Mouse (Mus musculus) ZHBTc4 (cell line): Measurements from ENCODE around the gene Vwa8.
A peak's percentile ranks its signal among the peaks of the same experiment; 100 is the strongest.
"Not testable (repeated sequence)": the region's sequence is repeated elsewhere in the genome, so short reads cannot be mapped to it uniquely, and the experiment has no call there.

ENCODE experiments used
- DNase-seq: peaks from one replicate; pipeline ENCODE4 v3.0.0-alpha.2; 2011; ENCODE audit warnings: low read depth, low spot score

Gene Vwa8

DNA sequence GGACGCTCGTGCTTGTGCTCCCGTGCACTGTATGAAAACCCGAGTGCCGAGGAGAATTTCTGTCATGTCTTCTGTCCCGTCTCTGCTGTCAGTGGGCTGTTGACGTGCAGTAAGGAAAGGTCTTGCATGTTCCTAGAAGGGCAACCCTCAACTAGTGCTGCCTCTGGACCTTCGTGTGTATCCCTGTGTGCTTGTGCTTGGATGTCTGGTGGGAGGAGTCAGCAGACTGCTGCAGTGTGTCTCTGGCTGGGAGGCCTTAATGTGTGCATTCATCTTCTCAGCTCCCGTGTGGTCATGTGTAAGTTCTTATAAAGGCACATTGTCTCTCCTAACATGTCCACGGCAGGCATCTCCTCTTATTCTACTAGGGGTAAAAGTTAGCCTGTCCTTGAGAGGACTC is 32.7 kb downstream of the Vwa8 start:
- DNase-seq = no peak

DNA sequence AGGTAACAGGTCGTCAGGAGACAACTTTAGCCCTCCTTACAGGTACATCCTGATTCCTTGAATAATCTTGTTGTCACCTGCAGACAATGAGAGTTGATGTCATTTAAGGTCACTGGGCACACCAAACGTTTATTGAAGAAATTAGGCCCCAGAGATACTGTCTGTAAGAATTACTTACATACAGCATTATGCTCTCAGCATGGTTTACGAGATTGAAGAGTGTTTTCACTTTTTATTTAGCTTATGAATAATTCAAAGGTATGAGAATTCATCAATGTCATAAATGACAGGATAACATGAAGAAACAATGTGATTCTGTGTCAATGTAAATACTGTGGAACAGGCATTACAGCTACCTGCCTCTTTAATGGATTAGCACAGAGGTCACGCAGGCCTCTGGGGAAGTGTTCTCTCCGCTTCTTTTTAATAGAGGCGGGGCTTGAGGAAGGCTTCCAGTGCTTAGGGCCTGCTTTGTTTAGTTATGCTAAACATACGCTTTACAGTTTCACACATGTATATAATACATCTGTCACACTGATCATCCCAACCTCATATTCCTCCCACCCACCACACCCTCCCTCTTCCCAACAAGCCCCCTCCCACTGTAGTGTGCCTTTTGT is 37.2 kb downstream of the Vwa8 start:
- DNase-seq = peak; percentile 45

DNA sequence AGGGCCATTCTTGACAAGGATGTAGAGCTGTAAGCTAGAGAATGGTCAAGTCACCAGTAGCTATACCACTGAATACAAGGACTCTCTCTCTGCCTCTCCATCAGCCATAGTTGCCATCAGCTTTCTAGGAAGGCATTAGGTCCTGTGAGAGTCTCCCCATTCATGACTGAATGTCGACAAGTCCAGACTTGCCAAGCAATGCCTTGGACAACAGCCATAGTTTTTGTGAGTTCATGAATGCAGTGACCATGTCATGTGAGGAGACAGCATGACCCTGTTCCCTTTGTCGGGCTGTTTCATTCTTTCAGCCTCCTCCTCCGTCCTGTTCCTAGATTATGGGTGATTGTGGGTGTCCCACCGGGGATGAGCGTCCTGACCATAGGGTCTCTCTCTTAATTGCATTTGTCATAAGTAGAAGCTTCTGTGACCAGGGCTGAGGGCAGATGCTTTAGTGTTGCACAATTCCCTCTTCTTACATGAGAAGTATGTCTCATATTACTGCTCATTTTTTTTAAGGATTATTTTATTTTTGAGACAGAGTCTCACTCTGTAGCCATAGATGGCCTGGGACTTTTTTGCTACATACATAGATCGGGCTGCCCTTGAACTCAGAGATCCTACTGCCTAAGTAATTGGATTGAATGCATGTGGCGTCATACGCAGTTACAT is 37.8 kb downstream of the Vwa8 start:
- no peak for DNase-seq

DNA sequence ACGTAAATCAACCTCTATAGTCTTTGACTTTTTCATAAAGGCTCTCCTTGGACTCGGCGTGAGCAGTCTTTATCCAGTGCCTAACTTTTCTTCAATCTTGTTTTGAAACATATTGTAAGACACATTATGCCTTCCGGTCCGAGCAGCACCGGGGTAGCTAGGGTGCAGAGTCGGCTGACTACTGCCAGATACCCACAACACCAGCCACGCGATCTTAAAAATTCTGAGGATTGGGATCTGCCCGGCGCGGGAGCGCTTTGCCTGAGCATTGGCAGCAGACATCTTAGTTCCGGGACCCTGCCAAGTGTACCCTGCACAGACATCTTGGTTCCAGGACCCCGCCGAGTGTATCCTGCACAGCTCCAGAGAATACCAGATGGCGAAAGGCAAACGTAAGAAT is 38.6 kb downstream of the Vwa8 start:
- DNase-seq = not testable (repeated sequence)

- no peak for DNase-seq
Observed at GRCm38 (mm10) chr14:78895496-78895895, 46.6 kb downstream of the Vwa8 start.

- no peak for DNase-seq
Observed at GRCm38 (mm10) chr14:78896252-78896651, 47.4 kb downstream of the Vwa8 start.

GRCm38 (mm10) chr14:78900770-78901169 is 51.9 kb downstream of the Vwa8 start:
- DNase-seq = no peak

GRCm38 (mm10) chr14:78908205-78908863 is 59.5 kb downstream of the Vwa8 start:
- DNase-seq = no peak

GRCm38 (mm10) chr14:78912076-78912475 is 63.2 kb downstream of the Vwa8 start:
- no peak for DNase-seq

GRCm38 (mm10) chr14:78914180-78914579 is 65.3 kb downstream of the Vwa8 start:
- no peak for DNase-seq

DNA sequence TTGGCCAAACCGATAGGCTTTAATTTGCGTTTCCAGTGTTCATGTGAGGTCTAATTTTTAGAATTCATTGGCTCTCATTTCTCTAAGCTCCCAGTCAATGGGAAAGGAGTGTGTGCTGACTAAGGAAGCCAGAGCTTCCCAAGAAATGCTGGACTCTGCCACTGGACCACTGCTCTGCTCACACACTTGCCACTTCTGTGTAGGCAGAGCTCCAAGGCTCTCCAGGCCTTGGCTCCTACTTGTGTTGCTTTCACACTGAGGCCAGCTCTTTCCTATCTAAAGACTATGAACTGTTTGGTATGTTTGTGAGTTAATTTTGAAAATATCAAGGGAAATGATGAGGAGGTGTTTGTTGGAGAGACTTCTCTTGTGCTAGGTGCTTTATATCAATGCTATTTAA is 67.8 kb downstream of the Vwa8 start:
- no peak for DNase-seq

GRCm38 (mm10) chr14:78921219-78921618 is 72.4 kb downstream of the Vwa8 start:
- DNase-seq = peak; percentile 12

DNA sequence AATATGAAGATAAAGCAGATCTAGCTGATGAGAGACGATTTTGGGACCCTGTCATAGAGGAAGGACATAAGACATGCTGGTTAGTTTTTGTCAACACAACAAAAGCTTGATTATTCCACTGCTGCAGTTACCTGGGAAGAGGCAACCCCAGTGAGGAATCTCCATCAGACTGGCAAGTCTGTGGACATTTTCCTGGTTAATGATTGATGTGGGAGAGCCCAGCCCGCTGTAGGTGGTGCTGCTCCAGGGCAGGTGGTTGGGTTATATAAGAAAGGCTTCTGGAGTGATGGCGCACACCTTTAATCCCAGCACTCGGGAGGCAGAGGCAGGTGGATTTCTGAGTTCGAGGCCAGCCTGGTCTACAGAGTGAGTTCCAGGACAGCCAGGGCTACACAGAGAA is 74.8 kb downstream of the Vwa8 start:
- no peak for DNase-seq

DNA sequence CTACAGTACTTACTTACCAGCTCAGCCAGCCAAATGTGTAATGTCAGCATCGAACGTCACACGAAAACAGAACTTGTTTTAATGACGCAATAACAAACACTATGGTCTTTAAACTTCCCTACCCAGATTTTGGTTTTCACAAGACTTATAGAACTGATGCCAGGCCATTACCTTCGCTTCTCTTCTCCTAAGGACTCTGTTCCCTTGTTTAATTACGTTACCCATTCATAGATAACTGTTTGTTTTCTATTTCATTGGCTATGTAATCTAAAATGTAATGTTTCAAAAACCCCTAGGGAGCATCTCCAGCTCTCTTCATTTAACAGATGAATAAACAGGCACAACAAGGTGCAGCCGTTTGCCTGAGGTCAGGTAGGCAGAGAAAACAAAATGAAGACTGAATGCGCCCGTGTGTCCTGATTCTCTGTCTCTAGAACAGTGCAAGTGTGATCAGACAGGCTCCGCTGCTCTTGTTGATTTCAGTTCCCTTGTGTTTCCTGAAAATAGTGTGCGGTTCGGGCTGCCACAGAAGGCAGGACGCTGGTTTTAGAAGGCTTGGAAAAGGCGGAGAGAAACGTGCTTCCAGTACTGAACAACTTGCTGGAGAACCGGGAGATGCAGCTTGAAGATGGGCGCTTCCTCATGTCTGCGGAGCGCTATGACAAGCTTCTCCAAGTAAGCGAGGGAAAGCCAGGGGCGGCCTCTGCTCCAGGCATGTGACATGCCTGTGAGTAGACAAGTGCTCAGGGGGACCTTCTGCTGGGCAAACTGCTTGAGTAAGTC is 76.1 kb downstream of the Vwa8 start:
- DNase-seq = no peak

GRCm38 (mm10) chr14:78932094-78932493 is 83.2 kb downstream of the Vwa8 start:
- no peak for DNase-seq

DNA sequence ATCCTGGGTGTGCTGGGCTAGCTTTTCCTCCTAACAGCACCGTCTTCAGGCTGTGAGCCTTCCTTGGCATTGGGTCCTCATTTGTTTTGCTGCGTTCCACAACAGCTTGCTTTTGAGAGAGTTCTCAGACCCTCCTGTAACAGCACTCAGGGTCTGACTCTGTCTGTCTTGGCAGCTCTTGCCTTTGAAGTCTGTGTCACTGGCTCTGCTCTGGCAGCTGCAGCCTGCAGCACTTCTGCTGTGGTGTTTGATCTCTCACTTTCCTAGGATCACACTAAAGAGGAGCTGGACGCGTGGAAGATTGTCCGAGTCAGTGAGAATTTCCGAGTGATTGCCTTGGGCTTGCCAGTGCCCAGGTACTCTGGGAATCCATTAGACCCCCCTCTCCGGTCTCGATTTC is 84.5 kb downstream of the Vwa8 start:
- DNase-seq = no peak

- no peak for DNase-seq
Observed at GRCm38 (mm10) chr14:78934596-78934995, 85.7 kb downstream of the Vwa8 start.

- no peak for DNase-seq
Observed at GRCm38 (mm10) chr14:78935796-78936195, 86.9 kb downstream of the Vwa8 start.

- no peak for DNase-seq
Observed at GRCm38 (mm10) chr14:78941741-78942475, 93.1 kb downstream of the Vwa8 start.

DNA sequence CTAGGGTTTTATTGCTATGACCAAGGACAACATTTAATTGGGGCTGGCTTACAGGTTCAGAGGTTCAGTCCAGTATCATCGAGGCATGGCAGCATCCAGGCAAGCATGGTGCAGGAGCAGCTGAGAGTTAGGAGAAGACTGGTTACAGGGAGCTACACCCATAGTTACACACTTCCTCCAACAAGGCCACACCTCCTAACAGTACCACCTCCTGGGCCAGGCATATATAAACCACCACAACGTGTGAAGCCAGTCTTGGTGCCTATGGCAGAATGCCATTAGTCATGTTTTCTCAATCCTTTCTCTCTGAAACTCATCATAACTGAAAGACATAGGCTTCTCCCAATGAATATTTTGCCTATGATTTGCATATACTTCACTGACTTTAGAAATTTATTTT is 106.9 kb downstream of the Vwa8 start:
- DNase-seq = no peak

GRCm38 (mm10) chr14:78970621-78971020 is 121.8 kb downstream of the Vwa8 start:
- DNase-seq = no peak

GRCm38 (mm10) chr14:78972424-78972823 is 123.6 kb downstream of the Vwa8 start:
- no peak for DNase-seq
